Mouse (Mus musculus) Patski (cell line): ENCODE measurements around the gene Grn. TPM values are rescaled to one million over a fixed set of nuclear protein-coding genes. Genes with fewer than 3 reads are reported as not detected.

Experiments used
- ATAC-seq: fragments of 100-300 bp; one replicate; pipeline ENCODE4 v1.8.0; 2021
- CTCF ChIA-PET: fragments of 350-600 bp; sonication (Branson Sonifier 250); formaldehyde crosslinking; loops from one replicate; lab custom pipeline; 2022; ENCODE audit warnings: inconsistent platforms; lab: Charles Lee
- POLR2A ChIA-PET: fragments of 350-600 bp; sonication (Branson Sonifier 250); formaldehyde crosslinking; loops from one replicate; lab custom pipeline; 2022; ENCODE audit warnings: antibody characterized with exemption, inconsistent platforms; lab: Charles Lee
- DNase-seq: peaks from one replicate; pipeline ENCODE4 v3.0.0-alpha.2; 2011; ENCODE audit warnings: low read depth, low spot score
- H3K27me3 ChIP-seq: fragments of 371-371 bp; one replicate; pipeline ENCODE4 v1.5.1; 2021
- CTCF ChIP-seq: fragments of 100-300 bp; IDR thresholded peaks from one replicate; pipeline ENCODE4 v1.5.1; 2021
- in situ Hi-C: fragments of 300-500 bp; cut with MboI; formaldehyde crosslinking; loops from 3 replicates; pipeline ENCODE4 v1.11.1; 2018; ENCODE audit warnings: low pct_unique_long_range_greater_than_20kb, mixed read lengths
- polyA plus RNA-seq: library from polyadenylated mRNA; unstranded; gene quantifications from one replicate; pipeline ENCODE4 v1.2.3, GENCODE M21; 2021

Grn gene
- polyA plus RNA-seq, 1 experiment from 2014 or later: 491 TPM

- in situ Hi-C loops: no loop called here
- CTCF ChIA-PET: interaction anchor here (2.7 kb wide), 1 partner anchor 17 kb away, joined by 9 read pairs; the partner anchor contains the start of gene Fam171a2
- DNase-seq: no peak
- TF ChIP-seq CTCF: no peak
- POLR2A ChIA-PET: interaction anchor here (1.6 kb wide), 1 partner anchor 18 kb away, joined by 5 read pairs; no protein-coding TSS in a partner anchor
- no peak for ATAC-seq
- H3K27me3 ChIP-seq: no peaks in the 10 kb centered on the region
These were observed 34.8 kb downstream of the Grn start for GRCm38 (mm10) chr11:102464901-102465300.

- ATAC-seq: peak; percentile 8
- H3K27me3 ChIP-seq: no peaks in the 10 kb centered on the region
These were observed 35.8 kb downstream of the Grn start for GRCm38 (mm10) chr11:102465713-102466436.

GRCm38 (mm10) chr11:102467041-102467631, 37.0 kb downstream of the Grn start:
- DNase-seq (peak; percentile 73), ATAC-seq (peak; percentile 61)
- no peaks in the 10 kb centered on the region for H3K27me3 ChIP-seq
- in situ Hi-C loops: no loop called here
- no peak for TF ChIP-seq CTCF
- CTCF ChIA-PET: interaction anchor here (1.3 kb wide), 1 partner anchor 20 kb away, joined by 3 read pairs; the partner anchor contains the start of gene Fam171a2
- POLR2A ChIA-PET: interaction anchor here (0.7 to 1.1 kb wide), 2 partner anchors 10 to 57 kb away, joined by 3 to 4 read pairs; no protein-coding TSS in a partner anchor

More at GRCm38 (mm10) chr11:102465713-102466436, 35.8 kb downstream of the Grn start:
- CTCF ChIA-PET: interaction anchor here (2.7 kb wide), 1 partner anchor 18 kb away, joined by 9 read pairs; the partner anchor contains the start of gene Fam171a2
- in situ Hi-C loops: no loop called here
- no peak for TF ChIP-seq CTCF
- POLR2A ChIA-PET: interaction anchor here (1.1 kb wide), 1 partner anchor 56 kb away, joined by 4 read pairs; no protein-coding TSS in a partner anchor
- DNase-seq: peak; percentile 41

GRCm38 (mm10) chr11:102469648-102470357, 39.7 kb downstream of the Grn start, which contains the start of gene Itga2b:
Gene Itga2b, minus strand, starts transcription at chr11:102470122.
- CTCF ChIA-PET: interaction anchor here (0.8 kb wide), 1 partner anchor 9 kb away, joined by 3 read pairs; no protein-coding TSS in a partner anchor
- ATAC-seq (no peak), DNase-seq (no peak)
- POLR2A ChIA-PET: interaction anchor here (1.0 kb wide), 1 partner anchor 26 kb away, joined by 3 read pairs; no protein-coding TSS in a partner anchor
- in situ Hi-C loops: no loop called here
- no peak for TF ChIP-seq CTCF
- no peaks in the 10 kb centered on the region for H3K27me3 ChIP-seq

- CTCF ChIA-PET: interaction anchor here (1.1 kb wide), 1 partner anchor 12 kb away, joined by 3 read pairs; no protein-coding TSS in a partner anchor
- TF ChIP-seq CTCF: no peak
- H3K27me3 ChIP-seq: no peaks in the 10 kb centered on the region
- DNase-seq (no peak), ATAC-seq (no peak)
- in situ Hi-C loops: no loop called here
- POLR2A ChIA-PET: no interaction called here
These were observed 44.9 kb downstream of the Grn start for GRCm38 (mm10) chr11:102475027-102475426.

GRCm38 (mm10) chr11:102478671-102479070, 48.6 kb downstream of the Grn start:
- in situ Hi-C loops: no loop called here
- DNase-seq: no peak
- POLR2A ChIA-PET: interaction anchor here (0.6 kb wide), 1 partner anchor 18 kb away, joined by 3 read pairs; no protein-coding TSS in a partner anchor
- CTCF ChIA-PET: interaction anchor here (0.8 to 1.1 kb wide), 2 partner anchors 8 to 9 kb away, joined by 3 to 4 read pairs; no protein-coding TSS in a partner anchor
- no peaks in the 10 kb centered on the region for H3K27me3 ChIP-seq
- no peak for TF ChIP-seq CTCF
- ATAC-seq: no peak

GRCm38 (mm10) chr11:102479581-102479980, 49.5 kb downstream of the Grn start:
- ATAC-seq: no peak
- ChIA-PET CTCF (interaction anchor here (1.4 kb wide), 1 partner anchor 21 kb away, joined by 3 read pairs; no protein-coding TSS in a partner anchor), POLR2A (no interaction called here)
- TF ChIP-seq CTCF: no peak
- H3K27me3 ChIP-seq: no peaks in the 10 kb centered on the region
- in situ Hi-C loops: no loop called here
- no peak for DNase-seq

GRCm38 (mm10) chr11:102480111-102480510, 50.0 kb downstream of the Grn start:
- ATAC-seq (no peak), DNase-seq (no peak)
- CTCF ChIA-PET: interaction anchor here (1.4 kb wide), 1 partner anchor 20 kb away, joined by 3 read pairs; no protein-coding TSS in a partner anchor
- in situ Hi-C loops: no loop called here
- no peaks in the 10 kb centered on the region for H3K27me3 ChIP-seq
- TF ChIP-seq CTCF: no peak
- POLR2A ChIA-PET: no interaction called here

GRCm38 (mm10) chr11:102480897-102481296, 50.8 kb downstream of the Grn start:
- no peak for DNase-seq
- ATAC-seq: no peak
- TF ChIP-seq CTCF: no peak
- no peaks in the 10 kb centered on the region for H3K27me3 ChIP-seq
- ChIA-PET CTCF (interaction anchor here (1.4 kb wide), 1 partner anchor 9 kb away, joined by 3 read pairs; no protein-coding TSS in a partner anchor), POLR2A (no interaction called here)
- in situ Hi-C loops: no loop called here

- in situ Hi-C loops: no loop called here
- DNase-seq: no peak
- no peak for TF ChIP-seq CTCF
These were observed 51.7 kb downstream of the Grn start for GRCm38 (mm10) chr11:102481779-102482178.

More at GRCm38 (mm10) chr11:102481779-102482178, 51.7 kb downstream of the Grn start:
- ATAC-seq: no peak
- ChIA-PET POLR2A (no interaction called here), CTCF (interaction anchor here (1.4 kb wide), 1 partner anchor 10 kb away, joined by 3 read pairs; no protein-coding TSS in a partner anchor)
- no peaks in the 10 kb centered on the region for H3K27me3 ChIP-seq

Other genes with a start within 250 kb of the Grn start
- gene Lsm12, start 245.0 kb upstream of the Grn start, polyA plus RNA-seq: 45.0 TPM
- gene G6pc3, start 240.7 kb upstream of the Grn start, polyA plus RNA-seq: 110 TPM
- 63.8 TPM for gene Hdac5, start 200.1 kb upstream of the Grn start, polyA plus RNA-seq
- gene BC030867, start 181.4 kb upstream of the Grn start, polyA plus RNA-seq: 6.8 TPM
- 0.28 TPM for gene Asb16, start 161.6 kb upstream of the Grn start, polyA plus RNA-seq
- gene Tmub2, start 145.4 kb upstream of the Grn start, polyA plus RNA-seq: 60.5 TPM
- 53.4 TPM for gene Atxn7l3, start 133.7 kb upstream of the Grn start, polyA plus RNA-seq
- gene Ubtf, start 110.6 kb upstream of the Grn start, polyA plus RNA-seq: 101 TPM
- not detected for gene Slc4a1, start 64.1 kb upstream of the Grn start, polyA plus RNA-seq
- 12.1 TPM for gene Rundc3a, start 36.9 kb upstream of the Grn start, polyA plus RNA-seq
- gene Slc25a39, start 22.4 kb upstream of the Grn start, polyA plus RNA-seq: 388 TPM
- gene Fam171a2, start 17.4 kb downstream of the Grn start, polyA plus RNA-seq: 13.1 TPM
- gene Itga2b, start 39.8 kb downstream of the Grn start, polyA plus RNA-seq: 1.9 TPM
- 27.5 TPM for gene Gpatch8, start 126.1 kb downstream of the Grn start, polyA plus RNA-seq
- not detected for gene Gm11627, start 149.1 kb downstream of the Grn start, polyA plus RNA-seq
- gene Fzd2, start 174.1 kb downstream of the Grn start, polyA plus RNA-seq: 16.9 TPM
- 0.09 TPM for gene Meioc, start 233.4 kb downstream of the Grn start, polyA plus RNA-seq